9 mouse cellular contexts compared by ENCODE assay signal in genomic region chr3:105717856-105718555, GRCm38 (mm10). TPM values are rescaled to one million over a fixed set of nuclear protein-coding genes. Genes with fewer than 3 reads are reported as not detected.
DNase-seq lines count a peak whose midpoint lies in the region; ATAC-seq and TF ChIP-seq lines count a peak whose summit lies in the region.
"Had no signal": no experiment of that assay in that cellular context is flagged by ENCODE, and none has a peak within 500 bp of the region (broad histone marks: within the 10 kb centered on the region; RNA-seq: fewer than 3 reads in every experiment).

No protein-coding gene starts in this region.

- no peaks in the 10 kb centered on the region for H3K27me3 ChIP-seq in stomach, embryonic 16.5 days (ENCODE audit: control insufficient read depth, insufficient read depth, low read length)
- H3K27me3 ChIP-seq in stomach, postnatal 0 days (ENCODE audit: control insufficient read depth, insufficient read depth, low read length), result no peaks in the 10 kb centered on the region
- H3K27me3 ChIP-seq in hindbrain, embryonic 14.5 days (ENCODE audit: control insufficient read depth, insufficient read depth, low read length), result no peaks in the 10 kb centered on the region

- H3K9ac ChIP-seq in stomach, embryonic 16.5 days (ENCODE audit: low read length), result no peak overlapping the region
- H3K9ac ChIP-seq in stomach, postnatal 0 days (ENCODE audit: low read length), result no peak overlapping the region
- no peak overlapping the region; the same call in 1 of the 2 replicates for H3K9ac ChIP-seq in hindbrain, embryonic 14.5 days

- DNase-seq in frontal cortex, postnatal 10 days (ENCODE audit: low spot score in 2 of 2), result no peak
- no peak for DNase-seq in stomach, postnatal 0 days (ENCODE audit: low spot score)
- peak; percentile 44 for DNase-seq in hindbrain, embryonic 14.5 days (ENCODE audit: low spot score)
- no peak for DNase-seq in urinary bladder, postnatal 14 days (ENCODE audit: low spot score)
- no peak for DNase-seq in urinary bladder, adult 18-20 months (ENCODE audit: low spot score in 2 of 2)
- DNase-seq in left cerebral cortex, adult 8-10 months (ENCODE audit: low spot score in 2 of 2), result no peak

- no peak overlapping the region for H3K4me3 ChIP-seq in stomach, embryonic 16.5 days (replicated peaks; ENCODE audit: low read length)
- H3K4me3 ChIP-seq in stomach, postnatal 0 days (ENCODE audit: low read depth, low read length), result no peak overlapping the region
- no peak overlapping the region for H3K4me3 ChIP-seq in hindbrain, embryonic 14.5 days (replicated peaks; ENCODE audit: low read length)

- no peaks in the 10 kb centered on the region for H3K36me3 ChIP-seq in stomach, embryonic 16.5 days (ENCODE audit: control insufficient read depth, insufficient read depth, low read length)
- no peaks in the 10 kb centered on the region for H3K36me3 ChIP-seq in stomach, postnatal 0 days (ENCODE audit: control insufficient read depth, insufficient read depth, low read length)
- H3K36me3 ChIP-seq in hindbrain, embryonic 14.5 days (replicated peaks; ENCODE audit: control insufficient read depth, insufficient read depth), result no peaks in the 10 kb centered on the region; the same call in 1 of the 2 replicates

- H3K27ac ChIP-seq in stomach, embryonic 16.5 days (ENCODE audit: low read length), result no peak overlapping the region
- H3K27ac ChIP-seq in stomach, postnatal 0 days (replicated peaks), result no peak overlapping the region
- H3K27ac ChIP-seq in hindbrain, embryonic 14.5 days, result peak overlapping the region; percentile 17; the same call in 1 of the 2 replicates
- H3K27ac ChIP-seq: macrophage had no signal

- no peaks in the 10 kb centered on the region for H3K9me3 ChIP-seq in stomach, embryonic 16.5 days (replicated peaks; ENCODE audit: control insufficient read depth, low read length)
- no peaks in the 10 kb centered on the region for H3K9me3 ChIP-seq in stomach, postnatal 0 days (ENCODE audit: control insufficient read depth, low read length)
- H3K9me3 ChIP-seq in hindbrain, embryonic 14.5 days (ENCODE audit: control insufficient read depth, low read length), result no peaks in the 10 kb centered on the region

- 71% methylated on average over 11 of the region's 11 CpGs for WGBS in stomach, embryonic 16.5 days
- WGBS in stomach, postnatal 0 days, result 57% methylated on average over 11 of the region's 11 CpGs
- WGBS in hindbrain, embryonic 14.5 days, result 38% methylated on average over 11 of the region's 11 CpGs

- no peak for TF ChIP-seq EP300 in stomach, postnatal 0 days (optimal IDR thresholded peaks at IDR 0.05)

- peak; percentile 3; the same call in 1 of the 2 replicates for ATAC-seq in frontal cortex, adult (ENCODE audit: low TSS enrichment)
- ATAC-seq in stomach, embryonic 16.5 days (ENCODE audit: insufficient read depth, low FRiP score), result 0 out of 2 replicates have a peak, but pooled peaks have one; percentile 27
- no peak; the same call in 1 of the 2 replicates for ATAC-seq in stomach, postnatal 0 days (ENCODE audit: low FRiP score, low TSS enrichment)
- ATAC-seq in hindbrain, embryonic 14.5 days (ENCODE audit: low FRiP score), result peak; percentile 54

- H3K4me2 ChIP-seq in stomach, embryonic 16.5 days (ENCODE audit: low read depth, low read length), result no peak overlapping the region
- H3K4me2 ChIP-seq in stomach, postnatal 0 days (replicated peaks; ENCODE audit: low read depth), result no peak overlapping the region
- H3K4me2 ChIP-seq in hindbrain, embryonic 14.5 days (replicated peaks), result no peak overlapping the region

- TF ChIP-seq CTCF in stomach, postnatal 0 days (IDR thresholded peaks at IDR 0.05; ENCODE audit: low read depth), result no peak

- H3K4me1 ChIP-seq in stomach, embryonic 16.5 days (ENCODE audit: control insufficient read depth, insufficient read depth, low read length), result no peaks in the 10 kb centered on the region
- no peaks in the 10 kb centered on the region for H3K4me1 ChIP-seq in stomach, postnatal 0 days (replicated peaks; ENCODE audit: control insufficient read depth, insufficient read depth)
- peaks cover 16% of the 10 kb centered on the region; the same call in 1 of the 2 replicates for H3K4me1 ChIP-seq in hindbrain, embryonic 14.5 days (replicated peaks; ENCODE audit: control insufficient read depth, insufficient read depth, low read length)

RNA-seq across cellular contexts. Expression of gene Inka2, which starts 13.6 kb away (rescaled TPM):
- polyA plus RNA-seq in stomach, embryonic 16.5 days (2015; fragmentation: Nextera tagmentation; extraction: Ambion mirVana), result 3.1 and 4.9 TPM in 2 replicates
- 2.8 and 2.9 TPM in 2 replicates for polyA plus RNA-seq in stomach, postnatal 0 days (2015; fragmentation: Nextera tagmentation; extraction: Ambion mirVana)
- polyA plus RNA-seq in hindbrain, embryonic 14.5 days (2014; fragmentation: Nextera tagmentation; extraction: Ambion mirVana), result 4.6 and 5.5 TPM in 2 replicates
- total RNA-seq in left cerebral cortex, adult 8-10 months (2022), result 10 to 100 TPM; 88.1 to 95.4 (median 93.2) TPM

RNA-seq across cellular contexts. Expression of gene Ddx20, which starts 30.6 kb away (rescaled TPM):
- polyA plus RNA-seq in stomach, embryonic 16.5 days (2015; fragmentation: Nextera tagmentation; extraction: Ambion mirVana), result 29.1 and 33.0 TPM in 2 replicates
- 14.7 and 16.0 TPM in 2 replicates for polyA plus RNA-seq in stomach, postnatal 0 days (2015; fragmentation: Nextera tagmentation; extraction: Ambion mirVana)
- 21.6 and 23.1 TPM in 2 replicates for polyA plus RNA-seq in hindbrain, embryonic 14.5 days (2014; fragmentation: Nextera tagmentation; extraction: Ambion mirVana)
- total RNA-seq in left cerebral cortex, adult 8-10 months (2022), result 10 to 100 TPM; 12.9 to 14.6 (median 13.5) TPM
